Mouse (Mus musculus) embryonic fibroblast, embryonic 13.5 days (primary cell): ENCODE results near the gene Tmed10.

Source experiments
- CTCF ChIP-seq: IDR thresholded peaks from 2 replicates; pipeline ENCODE4 v1.5.1; 2011; ENCODE audit warnings: mild to moderate bottlenecking, control low read depth, low read length, moderate library complexity, borderline replicate concordance; ENCODE audit not compliant: insufficient read depth
- POLR2A ChIP-seq: IDR thresholded peaks from 2 replicates; pipeline ENCODE4 v1.6.1; 2011; ENCODE audit warnings: low read depth, mild to moderate bottlenecking, control low read depth, low read length, moderate library complexity

DNA sequence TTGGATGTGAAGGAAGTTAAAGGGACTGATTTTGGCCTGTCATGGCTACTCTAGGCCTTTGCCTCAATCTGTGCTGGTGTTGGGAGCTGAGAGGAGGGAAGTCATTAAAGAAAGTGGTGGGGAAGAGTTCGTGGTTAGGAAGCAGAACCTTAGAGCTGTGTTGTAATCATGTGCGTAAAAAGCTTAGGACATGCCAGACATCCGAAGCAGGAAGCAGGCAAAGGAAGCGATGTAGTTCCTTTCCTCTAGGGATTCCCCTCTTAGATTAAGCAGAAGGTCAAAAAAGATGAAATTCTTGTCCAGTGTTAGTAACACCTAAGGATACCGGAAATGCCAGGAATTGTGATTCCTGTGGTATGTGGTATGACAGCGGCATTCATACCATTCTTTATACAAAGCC lies 26.3 kb downstream of the Tmed10 start:
- TF ChIP-seq CTCF (no peak), POLR2A (no peak)
